Mouse (Mus musculus) neural tube, embryonic 15.5 days (tissue): ENCODE measurements at regions not wholly inside any gene's neighbourhood (a gene's known extent, or its start where the extent isn't known, plus 50 kb on each side); places are given as distances from the start of the nearest gene placed in this dataset.
"Not testable (repeated sequence)": the region's sequence is repeated elsewhere in the genome, so short reads cannot be mapped to it uniquely, and the experiment has no call there.

Source experiments
- ATAC-seq: fragments of 200-750 bp; cut with Nextera tagmentation; 2 replicates; pipeline ENCODE4 v1.8.0; 2017; ENCODE audit warnings: mild to moderate bottlenecking, moderate TSS enrichment, moderate library complexity; ENCODE audit not compliant: low FRiP score
- H3K27ac ChIP-seq: fragments of 300-500 bp; sonication (generic); replicated peaks from 2 replicates; pipeline ENCODE4 v1.5.1; 2015; ENCODE audit warnings: mild to moderate bottlenecking, inconsistent platforms
- H3K27me3 ChIP-seq: fragments of 300-500 bp; sonication (generic); replicated peaks from 2 replicates; pipeline ENCODE4 v1.6.1; 2015; ENCODE audit warnings: inconsistent platforms
- H3K36me3 ChIP-seq: fragments of 300-500 bp; sonication (generic); 2 replicates; pipeline ENCODE4 v1.6.1; 2015; ENCODE audit warnings: inconsistent platforms
- H3K4me1 ChIP-seq: fragments of 300-500 bp; sonication (generic); 2 replicates; pipeline ENCODE4 v1.6.1; 2015; ENCODE audit warnings: inconsistent platforms
- H3K4me2 ChIP-seq: fragments of 300-500 bp; sonication (generic); 2 replicates; pipeline ENCODE4 v1.6.1; 2015; ENCODE audit warnings: inconsistent platforms, mild to moderate bottlenecking, moderate library complexity
- H3K4me3 ChIP-seq: fragments of 300-500 bp; sonication (generic); replicated peaks from 2 replicates; pipeline ENCODE4 v1.5.1; 2015; ENCODE audit warnings: mild to moderate bottlenecking, inconsistent platforms
- H3K9ac ChIP-seq: fragments of 300-500 bp; sonication (generic); replicated peaks from 2 replicates; pipeline ENCODE4 v1.6.1; 2015; ENCODE audit warnings: mild to moderate bottlenecking, inconsistent platforms
- H3K9me3 ChIP-seq: fragments of 300-500 bp; sonication (generic); replicated peaks from 2 replicates; pipeline ENCODE4 v1.6.1; 2016; ENCODE audit warnings: inconsistent platforms
- WGBS: fragments of 180-500 bp; shearing (Covaris S2); methylation state at CpG from one replicate; pipeline ENCODE4 v1.1.7; 2015; ENCODE audit warnings: mixed read lengths; 5-methylcytosine and 5-hydroxymethylcytosine counted together

DNA sequence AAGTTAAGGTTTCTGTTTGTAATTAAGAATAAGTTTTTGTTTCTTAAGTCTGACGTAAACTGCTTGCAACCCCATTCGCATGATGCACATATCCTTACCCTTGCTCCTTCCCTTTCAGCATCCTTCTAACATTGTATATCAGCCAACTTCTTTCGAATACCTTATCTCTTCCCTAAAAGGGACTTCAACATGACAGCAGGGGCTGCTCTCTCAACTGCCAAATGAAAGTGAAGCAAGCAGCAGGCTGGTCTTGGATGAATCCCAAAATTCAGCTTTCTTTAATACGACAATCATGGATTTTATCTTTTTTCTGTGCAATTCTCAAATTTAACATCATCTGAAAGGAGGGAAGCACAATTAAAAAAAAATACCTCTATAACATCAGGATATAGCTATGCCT, 403.2 kb downstream of the Serpinb8 start:
- no peak for ATAC-seq
- Histone ChIP-seq H3K9ac (no peak overlapping the region), H3K4me1 (no peaks in the 10 kb centered on the region), H3K27ac (no peak overlapping the region), H3K36me3 (no peaks in the 10 kb centered on the region), H3K4me2 (no peak overlapping the region), H3K4me3 (no peak overlapping the region), H3K27me3 (no peaks in the 10 kb centered on the region), H3K9me3 (no peaks in the 10 kb centered on the region)
- WGBS: 83% methylated on average over 4 of the region's 4 CpGs

DNA sequence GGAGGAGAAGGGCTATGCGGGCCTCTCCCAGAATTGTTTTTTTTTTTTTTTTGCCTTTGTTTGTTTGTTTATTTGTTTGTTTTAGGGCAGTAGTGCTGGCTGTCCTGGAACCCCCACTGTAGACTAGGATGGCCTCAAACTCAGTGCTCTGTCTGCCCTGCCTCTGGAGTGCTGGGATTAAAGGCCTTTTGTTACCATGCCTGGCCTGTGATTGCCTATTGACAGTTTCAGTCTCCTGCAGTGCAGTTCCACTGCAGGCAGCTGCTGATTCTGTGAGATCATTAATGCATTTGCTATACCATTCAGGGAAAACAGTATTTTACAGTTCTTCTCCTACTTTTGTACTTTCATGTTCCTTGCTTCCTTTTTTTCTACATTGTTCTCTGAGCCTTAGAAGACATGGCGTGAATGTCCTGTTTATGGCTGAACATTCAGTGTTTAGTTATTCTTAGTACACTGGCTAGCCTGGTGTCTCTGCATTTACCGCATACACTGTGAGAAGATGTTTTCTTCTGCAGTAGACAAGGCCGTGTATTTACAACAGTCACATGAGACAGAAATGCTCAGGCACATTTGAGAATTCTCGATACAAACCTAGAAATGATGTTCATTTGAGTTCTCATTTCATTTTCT, 434.0 kb downstream of the Serpinb8 start:
- Histone ChIP-seq H3K27me3 (no peaks in the 10 kb centered on the region), H3K4me2 (no peak overlapping the region), H3K4me3 (no peak overlapping the region), H3K27ac (no peak overlapping the region), H3K4me1 (no peaks in the 10 kb centered on the region), H3K36me3 (no peaks in the 10 kb centered on the region), H3K9me3 (no peaks in the 10 kb centered on the region), H3K9ac (no peak overlapping the region)
- ATAC-seq: no peak
- 48% methylated on average over 5 of the region's 5 CpGs for WGBS

DNA sequence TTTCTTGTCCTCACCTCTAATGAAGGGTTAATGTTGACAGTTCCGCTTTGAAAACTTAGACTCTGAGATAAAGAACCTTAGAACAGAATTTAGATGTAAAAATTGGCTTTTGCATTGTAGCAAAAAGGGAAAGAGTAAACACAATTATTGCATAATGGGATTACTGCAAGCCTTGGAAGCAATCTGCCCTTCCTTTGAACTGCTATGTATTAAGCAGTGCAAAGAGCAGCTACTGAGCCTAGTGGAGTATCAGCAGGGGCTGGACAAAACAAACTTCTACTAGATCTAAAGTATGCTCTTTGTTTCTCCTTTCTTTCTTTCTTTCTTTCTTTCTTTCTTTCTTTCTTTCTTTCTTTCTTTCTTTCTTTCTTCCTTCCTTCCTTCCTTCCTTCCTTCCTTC, 434.9 kb downstream of the Serpinb8 start:
- no peak overlapping the region for H3K9ac ChIP-seq
- H3K9me3 ChIP-seq: no peaks in the 10 kb centered on the region
- no peaks in the 10 kb centered on the region for H3K27me3 ChIP-seq
- H3K36me3 ChIP-seq: no peaks in the 10 kb centered on the region
- ATAC-seq: no peak
- no peak overlapping the region for H3K4me3 ChIP-seq
- H3K4me2 ChIP-seq: no peak overlapping the region
- H3K4me1 ChIP-seq: no peaks in the 10 kb centered on the region
- no peak overlapping the region for H3K27ac ChIP-seq
- 90% methylated on average over 1 of the region's 1 CpGs for WGBS

DNA sequence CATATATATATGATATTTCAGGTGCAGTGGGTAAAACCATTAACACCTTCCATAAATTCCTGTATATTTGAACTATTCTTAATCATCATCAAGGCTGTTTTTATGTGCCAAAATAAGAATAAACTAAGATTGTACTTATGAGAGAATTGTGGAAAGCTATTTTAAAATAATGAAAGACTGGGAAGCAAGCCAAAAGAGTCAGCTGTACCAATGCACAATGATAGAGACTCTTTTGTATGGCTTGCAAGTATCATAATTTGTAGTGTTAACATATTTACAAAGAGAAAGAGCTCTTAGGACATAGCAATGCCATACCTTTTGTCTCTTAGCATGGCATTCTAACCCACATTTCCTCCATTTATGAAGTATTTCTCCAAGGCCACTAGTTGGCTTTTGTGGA, 436.7 kb downstream of the Serpinb8 start:
- no peaks in the 10 kb centered on the region for H3K4me1 ChIP-seq
- H3K4me2 ChIP-seq: no peak overlapping the region
- ATAC-seq: no peak
- no peaks in the 10 kb centered on the region for H3K27me3 ChIP-seq
- no peak overlapping the region for H3K27ac ChIP-seq
- no peaks in the 10 kb centered on the region for H3K9me3 ChIP-seq
- H3K4me3 ChIP-seq: no peak overlapping the region
- H3K36me3 ChIP-seq: no peaks in the 10 kb centered on the region
- no peak overlapping the region for H3K9ac ChIP-seq

DNA sequence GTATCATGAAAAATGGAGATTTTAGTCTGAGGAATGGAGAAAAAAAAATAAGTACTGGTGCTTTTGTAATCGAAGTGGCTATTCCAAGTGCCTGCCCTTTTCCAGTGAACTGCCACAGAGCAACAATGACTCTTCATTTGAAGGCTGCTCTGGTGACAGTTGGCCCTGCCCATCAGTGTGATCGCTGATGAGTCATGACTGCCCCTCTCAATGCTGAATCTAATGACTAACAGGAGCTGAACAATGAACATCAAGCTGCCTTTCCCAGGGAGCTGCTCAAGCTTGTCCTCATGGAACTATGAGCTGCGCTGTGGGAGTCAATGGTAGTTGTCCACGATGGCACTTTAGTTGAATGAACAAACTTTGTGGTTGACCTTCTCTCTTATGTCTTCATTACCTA, 456.4 kb downstream of the Serpinb8 start:
- no peak overlapping the region for H3K4me3 ChIP-seq
- no peaks in the 10 kb centered on the region for H3K36me3 ChIP-seq
- no peak for ATAC-seq
- no peak overlapping the region for H3K4me2 ChIP-seq
- H3K27ac ChIP-seq: no peak overlapping the region
- WGBS: 84% methylated on average over 4 of the region's 4 CpGs
- H3K9ac ChIP-seq: no peak overlapping the region
- H3K4me1 ChIP-seq: no peaks in the 10 kb centered on the region
- no peaks in the 10 kb centered on the region for H3K9me3 ChIP-seq
- H3K27me3 ChIP-seq: no peaks in the 10 kb centered on the region

DNA sequence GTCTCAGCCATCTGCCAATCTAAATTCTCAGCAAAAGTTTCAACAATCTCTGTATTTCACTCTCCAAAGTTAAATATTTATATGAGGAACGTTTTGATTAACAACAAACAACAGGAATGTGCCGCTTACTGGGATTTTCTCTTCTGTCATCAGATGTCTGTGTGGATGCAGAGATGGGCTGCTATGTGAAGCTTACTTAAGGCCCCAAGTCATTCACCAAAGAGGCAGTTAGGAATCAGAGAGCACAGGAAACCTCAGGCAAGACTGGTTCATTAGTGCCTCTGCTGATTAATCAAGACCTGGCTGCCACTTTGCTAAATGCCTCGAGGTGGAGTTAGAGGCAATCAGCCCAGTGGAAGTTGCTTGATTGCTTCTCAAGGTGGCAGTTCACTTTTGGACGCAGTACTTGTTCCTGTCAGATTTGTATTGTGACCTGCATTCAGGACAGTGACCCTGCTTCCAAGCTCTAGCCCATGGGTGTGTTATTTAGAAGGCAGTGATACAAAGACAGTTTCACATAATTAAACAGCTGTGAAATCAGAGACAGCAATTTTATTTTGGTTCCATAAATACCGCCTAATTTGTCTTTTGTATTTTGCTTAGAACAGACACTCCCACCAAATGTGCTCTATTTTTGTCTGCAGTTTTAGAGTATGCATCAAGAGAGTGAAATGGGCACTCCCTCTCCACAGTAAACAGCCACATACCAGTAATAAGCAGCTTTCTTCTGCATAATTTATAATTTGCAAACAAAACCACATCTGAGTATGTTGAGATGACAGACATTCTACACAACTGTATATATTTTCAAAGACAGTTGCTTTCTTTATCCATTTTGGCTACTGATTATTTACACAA, 457.3 kb downstream of the Serpinb8 start:
- ATAC-seq: no peak
- no peaks in the 10 kb centered on the region for H3K36me3 ChIP-seq
- H3K4me2 ChIP-seq: no peak overlapping the region
- H3K27ac ChIP-seq: no peak overlapping the region
- 59% methylated on average over 5 of the region's 5 CpGs for WGBS
- H3K9ac ChIP-seq: no peak overlapping the region
- H3K4me1 ChIP-seq: no peaks in the 10 kb centered on the region
- H3K27me3 ChIP-seq: no peaks in the 10 kb centered on the region
- no peak overlapping the region for H3K4me3 ChIP-seq
- H3K9me3 ChIP-seq: no peaks in the 10 kb centered on the region

DNA sequence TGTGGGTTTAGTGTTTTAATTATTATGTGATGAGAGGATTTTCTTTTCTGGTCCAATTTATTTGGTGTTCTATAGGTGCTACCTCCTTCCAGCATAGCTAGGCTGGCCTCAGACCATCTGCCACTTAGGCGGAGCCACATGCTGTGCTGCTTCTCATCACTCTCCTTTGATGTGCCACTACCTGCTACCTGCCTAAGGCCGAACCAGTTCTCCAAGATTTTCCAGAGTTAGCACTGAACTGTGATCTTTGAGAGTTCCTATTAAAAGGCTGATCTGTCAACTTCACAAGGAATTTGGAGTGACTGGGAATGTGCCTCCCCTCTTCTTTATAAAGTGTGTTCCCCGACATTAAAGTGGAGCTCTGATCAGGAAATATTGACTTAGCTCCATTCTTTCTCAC, 504.8 kb downstream of the Serpinb8 start:
- no peaks in the 10 kb centered on the region for H3K27me3 ChIP-seq
- H3K4me1 ChIP-seq: no peaks in the 10 kb centered on the region
- no peak for ATAC-seq
- H3K36me3 ChIP-seq: no peaks in the 10 kb centered on the region
- no peaks in the 10 kb centered on the region for H3K9me3 ChIP-seq
- H3K27ac ChIP-seq: no peak overlapping the region
- no peak overlapping the region for H3K4me3 ChIP-seq
- H3K9ac ChIP-seq: no peak overlapping the region
- 81% methylated on average over 3 of the region's 3 CpGs for WGBS
- H3K4me2 ChIP-seq: no peak overlapping the region

DNA sequence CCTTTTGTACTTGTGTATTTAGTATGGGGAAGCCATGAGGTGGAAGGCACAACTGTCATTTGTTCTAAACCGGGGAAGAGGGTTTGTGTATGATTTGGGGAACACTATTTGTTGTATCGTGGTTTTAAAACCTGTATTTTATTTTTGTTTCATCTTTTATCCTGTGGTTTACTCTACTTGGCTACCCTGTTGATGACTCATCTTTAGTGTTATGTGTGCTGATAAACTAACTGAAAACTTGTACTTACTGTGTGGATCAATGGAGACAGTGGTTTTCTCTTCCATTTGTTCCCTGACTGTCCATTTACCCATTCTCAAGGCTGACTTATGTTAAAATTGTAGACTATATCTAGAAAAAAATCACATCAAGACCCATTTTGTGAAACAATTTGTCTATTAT, 512.8 kb downstream of the Serpinb8 start:
- no peaks in the 10 kb centered on the region for H3K36me3 ChIP-seq
- no peaks in the 10 kb centered on the region for H3K4me1 ChIP-seq
- no peak overlapping the region for H3K4me2 ChIP-seq
- H3K4me3 ChIP-seq: no peak overlapping the region
- 83% methylated on average over 2 of the region's 2 CpGs for WGBS
- no peaks in the 10 kb centered on the region for H3K27me3 ChIP-seq
- no peak for ATAC-seq
- no peaks in the 10 kb centered on the region for H3K9me3 ChIP-seq
- H3K9ac ChIP-seq: no peak overlapping the region
- no peak overlapping the region for H3K27ac ChIP-seq

DNA sequence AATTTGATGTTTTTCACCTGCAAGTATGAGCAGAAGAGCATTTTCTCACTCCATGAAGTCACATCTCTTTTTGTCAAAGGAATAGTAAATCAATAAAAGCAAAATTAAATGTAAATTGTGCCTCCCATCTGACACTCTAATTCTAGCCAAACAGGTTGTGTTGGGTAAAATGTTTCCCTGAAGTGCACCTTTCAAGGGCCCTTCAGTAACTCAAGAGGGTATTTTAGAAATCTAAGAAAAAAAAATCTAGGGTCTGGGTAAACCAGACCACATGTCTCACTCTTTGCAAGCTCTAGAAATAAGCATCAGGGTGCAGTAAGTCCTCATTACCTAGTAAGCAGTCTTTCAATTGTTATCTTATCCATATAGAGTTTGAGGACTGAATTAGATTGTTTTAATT, 521.2 kb downstream of the Serpinb8 start:
- Histone ChIP-seq H3K27ac (no peak overlapping the region), H3K4me1 (no peaks in the 10 kb centered on the region), H3K27me3 (no peaks in the 10 kb centered on the region), H3K4me2 (no peak overlapping the region), H3K9me3 (no peaks in the 10 kb centered on the region), H3K9ac (no peak overlapping the region), H3K36me3 (no peaks in the 10 kb centered on the region), H3K4me3 (no peak overlapping the region)
- no peak for ATAC-seq

DNA sequence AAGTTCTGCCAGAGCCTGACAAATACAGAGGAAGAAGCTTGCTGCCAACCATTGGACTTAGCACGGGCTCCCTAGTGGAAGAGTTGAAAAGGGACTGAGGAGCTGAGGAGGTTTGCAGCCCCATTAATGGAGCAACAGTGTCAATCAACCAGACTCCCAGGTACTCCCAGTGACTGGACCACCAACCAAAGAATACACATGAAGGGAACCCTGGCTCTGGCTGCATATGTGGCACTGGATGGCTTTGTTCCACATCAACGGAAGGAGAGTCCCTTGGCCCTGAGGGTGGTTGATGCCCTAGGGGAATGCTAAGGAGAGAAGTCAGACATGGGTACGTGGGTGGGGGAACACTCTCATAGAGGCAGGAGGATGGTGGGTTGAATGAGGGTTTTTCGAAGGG, 537.6 kb downstream of the Serpinb8 start:
- H3K36me3 ChIP-seq: no peaks in the 10 kb centered on the region
- 90% methylated on average over 4 of the region's 4 CpGs for WGBS
- no peak overlapping the region for H3K4me3 ChIP-seq
- H3K27me3 ChIP-seq: no peaks in the 10 kb centered on the region
- no peak overlapping the region for H3K9ac ChIP-seq
- ATAC-seq: no peak
- H3K4me2 ChIP-seq: no peak overlapping the region
- H3K27ac ChIP-seq: no peak overlapping the region
- no peaks in the 10 kb centered on the region for H3K9me3 ChIP-seq
- no peaks in the 10 kb centered on the region for H3K4me1 ChIP-seq

DNA sequence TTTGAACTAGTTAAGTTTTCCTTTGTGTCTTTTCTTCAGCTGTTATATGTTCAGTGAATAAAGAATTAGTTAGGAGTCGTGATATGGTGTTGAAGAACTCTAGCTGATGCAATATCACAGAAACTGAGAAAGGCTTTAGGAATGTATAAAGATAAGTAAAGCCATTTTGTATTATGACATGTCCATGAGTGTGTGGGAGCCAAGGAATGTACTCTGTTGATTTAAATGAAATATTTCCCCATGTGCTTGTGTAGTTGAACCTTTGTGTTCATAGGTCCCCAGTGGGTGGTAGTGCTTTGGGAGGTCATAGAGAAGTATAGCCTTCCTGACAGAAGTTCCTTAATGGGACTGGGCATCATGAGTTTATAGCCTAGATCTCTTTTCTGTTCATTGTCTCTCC, 542.2 kb downstream of the Serpinb8 start:
- no peaks in the 10 kb centered on the region for H3K36me3 ChIP-seq
- no peaks in the 10 kb centered on the region for H3K9me3 ChIP-seq
- H3K27me3 ChIP-seq: no peaks in the 10 kb centered on the region
- WGBS: 81% methylated on average over 1 of the region's 1 CpGs
- H3K4me3 ChIP-seq: no peak overlapping the region
- H3K4me1 ChIP-seq: no peaks in the 10 kb centered on the region
- H3K27ac ChIP-seq: no peak overlapping the region
- H3K9ac ChIP-seq: no peak overlapping the region
- ATAC-seq: no peak
- H3K4me2 ChIP-seq: no peak overlapping the region

DNA sequence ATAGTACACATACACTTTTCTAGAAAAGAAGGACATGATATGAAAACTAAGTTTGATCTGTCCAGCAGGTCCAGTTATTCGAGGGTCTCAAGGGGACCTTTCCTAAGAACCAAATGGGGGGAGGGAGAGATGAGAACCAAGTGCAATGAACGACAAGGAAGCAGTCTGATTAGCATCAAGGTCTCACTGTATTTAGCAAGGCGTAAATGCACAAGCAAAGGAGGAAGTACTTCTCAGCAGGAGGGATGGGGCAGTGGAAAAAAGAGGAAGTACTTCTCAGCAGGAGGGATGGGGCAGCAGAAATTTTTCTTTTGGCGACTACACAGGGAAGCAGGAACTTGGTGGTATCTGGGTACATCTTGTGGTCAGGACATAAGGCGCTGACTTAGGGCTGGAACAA, 545.5 kb downstream of the Serpinb8 start:
- H3K9me3 ChIP-seq, H3K27me3 ChIP-seq, H3K4me2 ChIP-seq, ATAC-seq, H3K36me3 ChIP-seq, H3K9ac ChIP-seq, H3K4me3 ChIP-seq, H3K4me1 ChIP-seq, H3K27ac ChIP-seq: not testable (repeated sequence)
- WGBS: 84% methylated on average over 5 of the region's 5 CpGs
